Mouse (Mus musculus) cerebellum, adult 8-10 months (tissue): ENCODE data around the gene Stxbp6.
"Not testable (repeated sequence)": the region's sequence is repeated elsewhere in the genome, so short reads cannot be mapped to it uniquely, and the experiment has no call there.

Source experiments
- DNase-seq: peaks from one replicate; pipeline ENCODE4 v3.0.0; 2022

Stxbp6 gene

GRCm38 (mm10) chr12:45053319-45053718 lies 21.2 kb downstream of the Stxbp6 start:
- no peak for DNase-seq

- DNase-seq = no peak
These were observed 21.6 kb downstream of the Stxbp6 start for GRCm38 (mm10) chr12:45052860-45053259.

- DNase-seq = no peak
These were observed 24.6 kb downstream of the Stxbp6 start for GRCm38 (mm10) chr12:45049894-45050293.

GRCm38 (mm10) chr12:45047711-45048110 lies 26.8 kb downstream of the Stxbp6 start:
- not testable (repeated sequence) for DNase-seq

GRCm38 (mm10) chr12:45047172-45047571 lies 27.3 kb downstream of the Stxbp6 start:
- no peak for DNase-seq

GRCm38 (mm10) chr12:45044581-45044980 lies 29.9 kb downstream of the Stxbp6 start:
- DNase-seq = no peak

- no peak for DNase-seq
These were observed 31.9 kb downstream of the Stxbp6 start for GRCm38 (mm10) chr12:45042591-45043091.

GRCm38 (mm10) chr12:45037496-45037895 lies 37.0 kb downstream of the Stxbp6 start:
- no peak for DNase-seq

GRCm38 (mm10) chr12:45037091-45037490 lies 37.4 kb downstream of the Stxbp6 start:
- DNase-seq = no peak

- DNase-seq = no peak
These were observed 43.8 kb downstream of the Stxbp6 start for GRCm38 (mm10) chr12:45030681-45031080.

- DNase-seq = no peak
These were observed 48.2 kb downstream of the Stxbp6 start for GRCm38 (mm10) chr12:45026347-45026746.

- no peak for DNase-seq
These were observed 54.5 kb downstream of the Stxbp6 start for GRCm38 (mm10) chr12:45020018-45020417.

- no peak for DNase-seq
These were observed 55.3 kb downstream of the Stxbp6 start for GRCm38 (mm10) chr12:45019059-45019822.

- DNase-seq = no peak
These were observed 61.2 kb downstream of the Stxbp6 start for GRCm38 (mm10) chr12:45013246-45013756.

- no peak for DNase-seq
These were observed 62.9 kb downstream of the Stxbp6 start for GRCm38 (mm10) chr12:45011436-45012089.

GRCm38 (mm10) chr12:45011006-45011405 lies 63.5 kb downstream of the Stxbp6 start:
- DNase-seq = no peak

GRCm38 (mm10) chr12:45009984-45010611 lies 64.4 kb downstream of the Stxbp6 start:
- no peak for DNase-seq

GRCm38 (mm10) chr12:45006569-45006968 lies 67.9 kb downstream of the Stxbp6 start:
- DNase-seq = no peak

GRCm38 (mm10) chr12:45006049-45006448 lies 68.5 kb downstream of the Stxbp6 start:
- DNase-seq = no peak

GRCm38 (mm10) chr12:45001996-45002395 lies 72.5 kb downstream of the Stxbp6 start:
- no peak for DNase-seq

GRCm38 (mm10) chr12:44997422-44997821 lies 77.1 kb downstream of the Stxbp6 start:
- DNase-seq = no peak

- no peak for DNase-seq
These were observed 77.6 kb downstream of the Stxbp6 start for GRCm38 (mm10) chr12:44996897-44997296.

GRCm38 (mm10) chr12:44996274-44996673 lies 78.2 kb downstream of the Stxbp6 start:
- no peak for DNase-seq

- DNase-seq = no peak
These were observed 81.1 kb downstream of the Stxbp6 start for GRCm38 (mm10) chr12:44993391-44993790.
